Mouse (Mus musculus) adrenal gland, adult 2 months (tissue): ENCODE measurements around the gene Olfm4. TPM values are rescaled to one million over a fixed set of nuclear protein-coding genes. Genes with fewer than 3 reads are reported as not detected.

Experiments used
- DNase-seq: peaks from one replicate; pipeline ENCODE4 v3.0.0; 2021
- long read RNA-seq: library from polyadenylated mRNA; stranded (forward); transcript quantifications from one replicate; pipeline ENCODE4 v2.0.0, GENCODE M21; 2021
- polyA plus RNA-seq: library from polyadenylated mRNA; depleted of rRNA; stranded (reverse); fragments of >200 nt; gene quantifications from 2 replicates; pipeline ENCODE4 v1.2.3, GENCODE M21; 2012; rRNA removed
- total RNA-seq, 2 experiments: library from RNA; stranded (reverse); gene quantifications; 2 replicates each; pipeline ENCODE4 v1.2.3; 2021

Olfm4 gene
- total RNA-seq, result not detected
- not detected in 2 replicates for polyA plus RNA-seq
- long read RNA-seq, result 0 reads

- no peak for DNase-seq
Observed at GRCm38 (mm10) chr14:79983781-79984180, at the start of gene Olfm4. Olfm4 (plus strand) TSS chr14:79984081.

GRCm38 (mm10) chr14:79934426-79934825 lies 49.5 kb upstream of the Olfm4 start:
- no peak for DNase-seq

DNA sequence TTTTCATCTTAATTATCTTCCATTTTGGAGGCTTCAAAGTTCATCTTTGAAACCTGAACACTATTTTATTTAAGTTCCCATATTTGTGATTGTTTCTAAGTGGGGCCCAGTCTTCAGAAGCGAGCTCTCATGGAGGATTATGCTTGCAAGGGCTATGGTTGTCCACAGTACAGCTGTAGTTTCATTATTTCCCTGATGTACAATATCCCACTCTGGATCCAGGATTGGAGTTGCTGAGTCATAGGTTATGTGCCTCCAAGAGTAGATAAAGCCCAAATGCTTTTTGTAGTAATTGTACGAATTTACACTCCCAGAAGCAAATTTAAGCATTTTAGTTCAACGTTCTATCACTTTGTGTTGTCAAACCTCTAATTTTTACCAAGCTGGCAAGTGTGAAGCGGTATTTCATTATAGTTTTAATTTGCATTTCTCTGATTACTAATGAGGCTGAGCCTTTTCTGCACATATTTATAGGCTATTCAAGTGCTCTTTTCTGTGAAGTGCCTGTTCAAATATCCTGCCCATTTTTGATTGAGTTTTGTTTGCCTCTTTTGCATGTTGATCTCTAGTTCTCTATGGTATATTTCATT lies 46.9 kb upstream of the Olfm4 start:
- no peak for DNase-seq

DNA sequence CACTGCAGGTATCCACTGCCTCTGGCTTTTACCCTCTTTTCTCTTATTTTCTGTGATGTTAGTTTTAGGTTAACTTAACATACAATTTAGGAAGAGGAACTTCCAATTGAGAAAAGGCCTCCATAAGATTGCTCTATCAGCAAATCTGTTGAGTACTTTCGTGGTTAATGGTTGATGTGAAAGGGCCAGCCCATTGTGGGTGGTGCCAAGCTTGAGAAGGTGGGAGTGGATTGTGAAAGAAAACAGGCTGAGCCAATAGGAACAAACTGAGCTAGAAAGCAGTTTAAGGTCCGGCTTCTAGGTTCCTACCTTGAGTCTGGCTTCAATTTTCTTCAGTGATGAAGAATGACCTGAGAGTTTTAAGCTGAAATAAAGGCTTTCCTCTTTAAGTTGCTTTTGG lies 38.0 kb upstream of the Olfm4 start:
- DNase-seq, result no peak

DNA sequence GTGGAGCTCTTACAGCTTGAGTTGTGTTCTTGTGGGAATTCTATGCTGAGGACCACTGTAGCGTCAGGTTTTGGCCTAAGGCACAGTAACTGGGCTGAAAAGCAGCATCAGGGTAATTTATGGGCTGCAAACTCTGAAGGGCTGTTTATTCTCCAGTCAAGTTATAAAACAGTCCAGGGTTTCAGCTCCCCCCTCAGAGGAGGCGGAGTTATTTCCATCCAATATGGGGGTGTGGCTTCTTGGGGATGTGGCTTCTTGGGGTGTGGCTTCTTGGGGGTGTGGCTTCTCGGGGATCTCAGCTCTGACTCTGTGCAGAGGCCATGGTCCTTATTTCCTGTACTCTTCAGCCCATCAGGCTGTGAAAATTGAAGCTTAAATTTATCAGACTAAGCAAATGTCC lies 28.2 kb upstream of the Olfm4 start:
- no peak for DNase-seq

GRCm38 (mm10) chr14:79957789-79958487 lies 25.9 kb upstream of the Olfm4 start:
- DNase-seq, result no peak

GRCm38 (mm10) chr14:79961187-79961586 lies 22.7 kb upstream of the Olfm4 start:
- no peak for DNase-seq

DNA sequence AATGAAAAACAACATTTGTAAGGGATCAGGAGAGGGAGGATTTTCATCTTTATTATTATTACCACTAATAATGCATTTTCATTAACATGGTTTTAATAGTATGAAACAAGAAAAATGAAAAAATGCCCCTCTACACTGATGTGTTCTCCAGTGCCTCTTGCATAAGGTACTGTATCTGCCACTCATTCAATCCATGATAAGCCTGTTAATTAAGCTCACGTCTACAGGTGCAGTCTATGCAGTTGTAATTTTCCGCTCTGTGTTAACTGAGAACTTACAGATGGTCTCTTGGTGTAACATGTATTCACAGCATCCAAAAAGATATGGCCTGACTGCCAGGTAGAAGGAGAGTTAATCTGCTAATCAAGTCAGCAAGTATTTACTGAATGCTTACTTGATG lies 22.3 kb upstream of the Olfm4 start:
- no peak for DNase-seq

DNA sequence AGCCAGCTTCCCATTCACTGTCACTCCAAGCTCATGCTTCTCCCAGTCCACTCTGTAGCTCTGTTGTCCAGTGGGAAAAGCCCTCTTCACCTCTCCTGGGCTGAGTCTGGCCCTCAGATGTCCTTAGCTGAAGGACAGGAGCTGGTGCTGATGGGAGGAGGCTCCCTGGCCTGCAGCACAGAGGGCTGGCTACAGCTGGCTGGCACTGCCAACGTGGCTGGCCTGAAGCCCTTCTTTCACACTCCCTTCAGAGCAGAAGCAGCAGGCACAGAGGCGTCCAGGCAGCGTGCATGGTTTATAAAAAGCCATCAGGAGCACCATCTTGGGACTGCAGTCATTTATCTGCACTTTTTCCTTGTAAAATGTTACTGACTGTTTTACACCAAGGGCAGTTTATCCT lies 13.7 kb upstream of the Olfm4 start:
- no peak for DNase-seq

DNA sequence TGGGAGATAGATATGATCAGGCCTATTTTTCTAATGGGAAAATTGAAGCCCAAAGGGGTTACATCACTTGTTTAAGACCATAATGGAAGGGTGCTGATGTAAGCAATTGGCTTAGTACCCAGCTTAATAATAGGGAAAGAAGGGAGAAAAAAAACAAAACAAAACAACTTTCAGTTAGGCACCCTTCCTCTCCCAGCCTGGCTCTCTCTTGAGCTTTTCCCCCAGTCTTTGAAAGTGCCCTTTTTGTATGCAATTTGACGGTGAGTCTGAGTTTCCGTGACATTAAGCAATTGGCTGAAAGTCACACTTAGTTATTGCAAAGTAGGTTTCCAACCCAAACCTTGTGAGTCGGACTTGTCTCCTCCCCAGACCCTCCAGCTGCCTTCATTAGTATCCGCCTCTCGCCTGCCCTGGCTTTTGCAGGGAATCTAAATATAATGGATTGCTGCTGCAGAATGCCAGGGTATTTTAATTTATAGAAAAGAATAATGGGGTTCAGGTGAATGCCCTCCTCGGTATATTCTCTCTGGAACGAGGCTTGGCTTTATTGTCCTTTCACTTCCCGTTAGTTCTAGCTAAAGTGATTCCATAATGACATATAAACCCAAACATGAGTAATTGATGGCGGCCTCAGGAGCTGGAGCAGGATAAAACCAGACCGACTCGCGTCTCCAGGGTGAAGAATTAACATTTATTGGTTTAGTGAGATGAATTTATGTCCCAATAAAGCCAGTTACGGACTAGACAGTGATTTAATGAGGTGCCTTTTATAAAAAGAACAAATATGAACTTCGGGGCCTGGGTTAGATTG lies 12.7 kb upstream of the Olfm4 start:
- DNase-seq, result no peak

GRCm38 (mm10) chr14:79981437-79981836 lies 2.4 kb upstream of the Olfm4 start:
- DNase-seq, result no peak

DNA sequence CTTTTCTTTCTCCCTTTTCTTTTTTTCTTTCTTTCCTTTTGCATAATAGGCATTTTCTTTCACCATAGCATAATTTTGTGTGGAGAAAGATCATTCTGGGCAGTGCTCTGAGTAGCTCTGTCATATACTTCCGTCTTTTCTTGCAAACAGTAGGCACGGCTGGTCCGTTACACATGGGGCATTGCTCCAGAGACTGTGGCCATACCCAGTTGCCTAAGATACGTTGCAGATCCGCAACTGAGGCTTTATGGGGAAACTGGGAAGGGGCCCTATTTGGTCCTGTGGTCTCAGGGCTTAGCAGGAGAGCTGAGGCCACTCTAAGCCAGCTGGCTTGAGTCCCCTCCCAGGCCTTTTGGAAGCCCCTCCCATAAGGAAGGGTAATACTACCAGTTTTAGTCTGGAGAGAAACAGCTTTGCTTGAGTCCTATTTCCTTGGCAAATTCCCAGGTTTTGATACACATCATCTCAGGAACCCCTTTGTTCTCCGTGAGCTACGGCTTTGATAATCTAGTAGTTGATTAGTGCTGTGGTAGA lies 1.3 kb downstream of the Olfm4 start:
- DNase-seq, result no peak

DNA sequence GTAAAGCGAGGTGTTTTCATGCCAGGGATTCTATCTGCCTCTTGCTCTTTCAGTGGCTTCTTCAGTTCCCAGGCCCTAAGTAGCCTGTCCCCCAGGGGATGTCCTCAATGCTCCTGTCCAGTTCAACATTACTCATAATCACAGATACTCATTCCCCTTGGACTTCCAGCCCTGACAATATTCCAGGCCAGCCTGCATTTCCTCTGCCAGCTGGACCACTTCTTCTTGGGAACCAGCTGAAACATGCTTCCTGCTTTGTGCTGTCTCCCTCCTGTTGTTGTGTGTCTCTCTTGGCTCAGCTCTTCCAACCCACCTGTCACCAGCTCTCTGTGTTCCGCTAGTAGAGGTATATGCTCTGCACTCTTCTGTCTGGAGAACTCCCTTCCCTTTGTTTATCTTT lies 1.8 kb downstream of the Olfm4 start:
- DNase-seq, result no peak

- DNase-seq, result no peak
Observed at GRCm38 (mm10) chr14:79986831-79987230, 3.0 kb downstream of the Olfm4 start.

DNA sequence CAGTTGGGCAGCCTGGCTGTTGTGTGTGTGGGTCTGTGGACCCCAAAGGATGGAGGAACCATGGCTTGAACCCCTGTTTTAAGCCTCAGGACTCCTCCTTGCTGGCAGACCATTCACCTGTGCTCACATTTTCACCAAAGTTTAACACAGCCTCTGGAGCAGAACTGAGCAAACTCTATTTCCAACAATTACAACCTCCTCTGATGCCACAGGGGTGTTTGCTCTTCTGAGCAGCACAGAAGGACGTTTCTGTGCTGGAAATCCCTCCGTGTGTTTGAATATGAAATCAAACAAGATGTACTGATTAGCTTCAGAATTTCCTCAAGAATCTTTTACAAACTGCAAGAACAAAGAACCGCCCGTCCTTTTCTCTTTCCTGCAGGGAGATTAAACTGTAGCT lies 5.9 kb downstream of the Olfm4 start:
- no peak for DNase-seq

GRCm38 (mm10) chr14:79990547-79990946 lies 6.7 kb downstream of the Olfm4 start:
- DNase-seq, result no peak

DNA sequence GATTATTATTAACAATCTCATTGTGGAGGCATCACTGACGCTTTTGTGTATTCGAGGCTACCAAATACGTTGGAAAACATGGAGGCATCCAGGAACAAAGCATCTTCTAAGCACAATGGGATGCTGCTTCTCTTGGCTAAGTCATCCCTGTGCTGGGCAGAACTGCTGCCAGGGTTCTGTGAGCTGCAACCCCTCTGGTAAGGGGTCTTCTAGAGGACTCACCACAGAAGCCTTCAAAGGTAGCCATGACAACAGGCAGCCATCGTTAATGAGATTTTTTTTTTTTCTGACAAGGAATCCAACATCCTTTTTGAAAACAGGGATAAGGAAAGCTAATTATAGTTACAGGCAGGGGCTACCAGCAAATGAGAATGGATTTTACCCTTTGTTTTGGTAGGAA lies 13.7 kb downstream of the Olfm4 start:
- DNase-seq, result no peak

GRCm38 (mm10) chr14:80000110-80000531 lies 16.2 kb downstream of the Olfm4 start:
- DNase-seq, result no peak

GRCm38 (mm10) chr14:80007686-80008085 lies 23.8 kb downstream of the Olfm4 start:
- DNase-seq, result no peak

- no peak for DNase-seq
Observed at GRCm38 (mm10) chr14:80010426-80010825, 26.5 kb downstream of the Olfm4 start.

DNA sequence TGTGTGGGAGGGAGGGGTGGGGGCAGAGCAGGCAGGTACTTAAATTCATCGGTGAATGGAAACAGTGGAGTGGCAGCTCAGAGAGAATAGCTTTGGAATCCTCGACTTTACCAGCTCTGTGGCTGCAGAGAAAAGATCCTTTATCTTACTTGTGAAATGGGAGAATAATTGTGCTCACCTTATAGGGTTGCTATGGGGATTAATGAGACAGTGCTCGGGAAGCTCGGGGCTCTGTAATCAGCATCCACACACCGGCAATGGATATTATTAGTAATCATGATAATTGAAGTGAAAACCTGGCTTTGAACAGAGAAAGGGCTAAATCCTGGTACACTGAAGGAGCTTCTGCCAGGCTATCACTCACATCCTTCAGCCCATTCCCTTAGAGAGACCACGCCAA lies 31.1 kb downstream of the Olfm4 start:
- DNase-seq, result no peak

- DNase-seq, result peak; percentile 10
Observed at GRCm38 (mm10) chr14:80016112-80016511, 32.2 kb downstream of the Olfm4 start.

DNA sequence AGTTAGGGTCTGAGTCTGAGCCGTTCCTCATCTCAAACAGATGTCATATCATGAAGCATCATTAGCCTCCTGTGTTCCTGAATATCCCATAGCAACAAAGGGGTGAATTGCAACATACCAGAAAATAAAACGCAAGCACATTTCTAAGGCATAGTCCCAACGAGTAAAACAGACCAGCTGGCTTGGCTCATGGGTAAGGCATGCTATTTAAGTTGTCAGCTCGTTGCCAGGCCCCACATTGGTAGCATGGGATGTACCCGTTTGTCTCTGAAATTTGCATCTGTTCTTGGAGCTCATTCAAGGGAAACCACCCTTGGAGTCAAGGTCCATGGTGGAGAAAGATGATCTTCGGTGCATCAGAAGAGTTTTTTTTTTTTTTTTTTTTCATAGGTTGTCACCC lies 42.2 kb downstream of the Olfm4 start:
- no peak for DNase-seq
